Mouse (Mus musculus) splenic B cell, adult 2 months (primary cell): Measurements from ENCODE around the gene Lsm12.
A peak's percentile ranks its signal among the peaks of the same experiment; 100 is the strongest.

Experiments
- DNase-seq: peaks from one replicate; pipeline ENCODE4 v3.0.0-alpha.2; 2011; ENCODE audit warnings: low read depth, low spot score
- H3K27me3 ChIP-seq: 2 replicates; pipeline ENCODE4 v1.6.1; 2012; ENCODE audit warnings: mild to moderate bottlenecking, low read length, moderate library complexity, mixed read lengths; ENCODE audit not compliant: control insufficient read depth, poor library complexity, insufficient read depth, severe bottlenecking
- H3K36me3 ChIP-seq: 2 replicates; pipeline ENCODE4 v1.6.1; 2012; ENCODE audit warnings: mild to moderate bottlenecking, low read length, moderate library complexity, mixed read lengths; ENCODE audit not compliant: control insufficient read depth, poor library complexity, insufficient read depth, severe bottlenecking

The Lsm12 gene

DNA sequence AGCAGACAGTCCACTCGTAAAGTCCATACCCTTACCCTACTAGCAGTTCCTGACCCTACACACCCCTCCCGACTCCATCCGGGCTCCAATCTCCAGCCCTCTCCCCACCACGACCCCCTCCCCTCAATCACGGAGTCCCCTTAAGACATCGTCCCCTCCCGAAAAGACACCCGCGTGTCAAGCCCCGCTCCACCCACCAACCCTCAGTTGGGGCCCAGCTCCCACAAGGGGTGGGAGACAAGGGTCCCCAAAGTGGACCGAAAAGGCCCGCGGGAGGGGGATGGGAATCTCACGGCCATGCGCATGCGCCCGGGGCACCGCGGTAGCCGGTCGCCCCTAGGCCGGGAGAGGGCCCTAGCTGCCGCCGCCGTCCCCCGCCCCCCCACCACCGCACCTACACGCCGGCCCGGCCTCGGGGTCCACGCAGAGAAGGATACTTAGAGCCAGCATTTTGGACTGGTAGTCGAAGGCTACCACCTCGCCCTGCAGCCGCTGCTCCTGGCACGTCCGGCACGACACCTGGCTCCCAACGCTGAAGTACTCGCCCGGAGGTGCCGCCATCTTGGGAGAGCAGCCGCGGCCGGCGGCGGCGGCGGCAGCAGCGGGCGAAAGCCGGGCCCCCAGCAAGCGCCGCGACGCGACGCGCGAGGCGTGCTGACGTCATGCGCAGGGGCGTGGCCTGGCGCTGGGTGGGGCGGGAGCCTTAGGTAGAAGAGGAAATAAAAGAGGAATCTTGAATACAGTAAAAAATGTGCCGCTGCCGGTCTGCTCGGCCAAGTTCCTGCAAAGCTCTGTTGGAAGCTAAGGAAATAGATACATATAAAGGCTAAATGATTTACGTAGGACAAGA lies at the start of gene Lsm12:
Lsm12 (minus strand) TSS at position 651 of the 850 bp plus-strand sequence.
- DNase-seq, result peak; percentile 97
- no peaks in the 10 kb centered on the region for H3K27me3 ChIP-seq
- peaks cover 2% of the 10 kb centered on the region for H3K36me3 ChIP-seq

DNA sequence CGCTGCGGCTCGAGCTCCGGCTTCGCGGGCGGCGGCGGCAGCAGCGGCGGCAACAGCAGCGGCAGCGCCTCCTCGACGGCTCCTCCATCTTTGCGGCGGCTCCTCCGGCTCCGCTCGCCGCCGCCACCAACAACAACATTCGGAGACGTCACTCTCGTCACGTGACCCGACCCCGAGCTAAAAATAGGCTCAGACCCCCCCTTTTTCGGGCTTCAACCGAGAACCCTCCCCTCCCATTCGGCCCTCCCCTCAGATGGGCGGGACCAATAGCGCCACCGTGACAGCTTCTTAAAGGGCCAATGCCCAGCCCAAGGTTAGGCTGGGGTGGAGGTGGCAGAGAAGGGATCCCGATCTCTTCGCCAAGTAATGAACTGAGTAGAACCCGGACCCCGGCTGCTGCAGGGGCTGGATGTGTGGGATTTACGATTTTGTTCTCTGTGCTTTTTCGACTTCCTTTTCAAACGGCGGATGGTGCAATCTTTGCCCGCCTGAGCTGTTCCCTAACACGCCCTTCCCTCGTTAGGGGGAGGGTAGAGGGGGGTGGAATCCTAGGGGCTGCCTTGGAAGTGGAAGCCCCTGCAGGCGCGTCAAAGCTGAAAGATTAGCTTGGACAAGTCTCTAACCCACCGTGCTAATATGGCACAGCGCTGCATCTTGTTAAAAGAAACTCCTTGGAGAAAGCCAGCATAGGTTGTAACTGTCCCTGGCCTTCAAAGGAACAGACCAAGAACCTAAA lies 45.1 kb upstream of the Lsm12 start, which contains the start of gene Hdac5:
Hdac5 (minus strand) TSS at position 161 of the 736 bp plus-strand sequence.
- H3K27me3 ChIP-seq, result no peaks in the 10 kb centered on the region
- DNase-seq, result peak; percentile 99

DNA sequence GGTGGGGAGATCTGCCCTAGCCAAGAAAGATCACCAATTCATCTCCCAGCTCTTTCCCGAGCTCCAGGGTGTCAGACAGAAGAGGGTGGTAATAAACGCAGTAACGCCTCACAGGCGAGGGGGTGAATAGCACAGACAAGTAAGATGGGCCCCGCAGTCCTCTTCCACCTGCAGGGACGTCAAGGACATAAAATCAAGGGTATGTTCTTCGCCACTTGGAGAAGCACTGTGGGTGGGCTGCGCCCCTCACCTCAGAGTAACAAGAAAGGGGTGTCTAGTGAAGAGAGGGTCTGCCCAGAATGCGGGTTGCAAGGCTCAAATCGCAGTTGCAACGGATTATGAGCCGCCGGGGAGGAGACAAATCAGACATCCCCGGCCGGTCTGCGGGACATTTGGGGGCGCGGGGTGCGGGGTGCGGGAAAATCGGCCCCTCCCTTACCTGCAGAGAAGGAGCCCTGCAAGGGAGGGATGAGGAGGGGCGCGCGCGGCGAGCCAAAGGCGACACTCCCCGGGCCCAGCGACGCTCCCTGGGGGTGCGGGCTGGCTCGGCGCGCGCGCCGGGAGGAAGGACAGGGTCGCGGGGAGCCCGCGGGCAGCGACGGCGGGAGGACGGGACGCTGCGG lies 44.3 kb upstream of the Lsm12 start:
- DNase-seq, result peak; percentile 47
- no peaks in the 10 kb centered on the region for H3K36me3 ChIP-seq
- H3K27me3 ChIP-seq, result no peaks in the 10 kb centered on the region

More for the DNA sequence above, 45.1 kb upstream of the Lsm12 start, which contains the start of gene Hdac5:
- no peaks in the 10 kb centered on the region for H3K36me3 ChIP-seq

DNA sequence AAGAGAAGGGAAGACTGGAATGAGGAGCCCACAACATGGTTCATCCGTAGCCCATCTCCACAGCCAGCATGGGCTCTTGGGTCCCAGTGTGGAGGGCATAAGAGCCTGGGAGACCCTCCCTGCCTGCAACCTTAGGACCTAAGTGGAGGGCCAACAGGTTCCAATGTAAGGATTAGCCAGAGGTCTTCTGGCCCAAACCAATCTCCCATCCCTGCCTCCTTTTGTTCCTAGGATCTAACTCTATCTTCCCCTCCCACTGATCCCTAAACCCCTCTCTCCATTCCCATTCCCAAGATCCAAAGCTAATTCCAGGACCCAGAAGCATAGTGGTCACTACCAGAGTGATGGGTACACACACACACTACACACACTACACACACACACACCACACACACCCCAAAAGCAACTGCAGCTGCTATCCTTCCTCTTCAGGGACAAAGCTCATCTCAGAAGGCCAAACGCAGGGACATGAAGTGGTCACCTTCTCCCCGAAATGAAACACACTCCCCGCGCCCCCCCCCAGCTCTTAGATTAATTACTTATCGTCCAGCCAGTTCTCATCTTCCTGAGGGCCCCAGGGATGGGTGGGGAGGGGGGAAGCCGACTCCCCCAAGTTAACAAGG lies 43.7 kb upstream of the Lsm12 start:
- Histone ChIP-seq H3K36me3 (peaks cover 3% of the 10 kb centered on the region; the same call in 1 of the 2 replicates), H3K27me3 (no peaks in the 10 kb centered on the region)
- DNase-seq, result no peak

DNA sequence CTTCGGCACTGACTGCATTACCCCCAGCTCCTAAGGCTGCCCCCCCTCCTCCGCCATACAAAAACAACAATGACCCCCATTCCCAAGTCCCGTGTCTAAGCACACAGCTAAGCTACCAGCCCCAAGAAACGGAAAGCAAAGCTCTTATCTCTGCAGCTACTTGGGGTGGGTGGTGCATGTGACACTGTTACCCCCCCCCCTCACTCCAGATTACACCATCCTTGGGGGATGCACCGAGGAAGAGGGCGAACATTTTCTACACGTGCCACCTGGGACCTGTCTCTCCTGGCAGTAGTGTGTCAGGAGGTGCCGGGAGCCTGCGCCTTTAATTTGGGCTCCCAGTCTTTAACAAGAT lies 43.1 kb upstream of the Lsm12 start:
- Histone ChIP-seq H3K36me3 (peaks cover 3% of the 10 kb centered on the region; the same call in 1 of the 2 replicates), H3K27me3 (no peaks in the 10 kb centered on the region)
- DNase-seq, result no peak

DNA sequence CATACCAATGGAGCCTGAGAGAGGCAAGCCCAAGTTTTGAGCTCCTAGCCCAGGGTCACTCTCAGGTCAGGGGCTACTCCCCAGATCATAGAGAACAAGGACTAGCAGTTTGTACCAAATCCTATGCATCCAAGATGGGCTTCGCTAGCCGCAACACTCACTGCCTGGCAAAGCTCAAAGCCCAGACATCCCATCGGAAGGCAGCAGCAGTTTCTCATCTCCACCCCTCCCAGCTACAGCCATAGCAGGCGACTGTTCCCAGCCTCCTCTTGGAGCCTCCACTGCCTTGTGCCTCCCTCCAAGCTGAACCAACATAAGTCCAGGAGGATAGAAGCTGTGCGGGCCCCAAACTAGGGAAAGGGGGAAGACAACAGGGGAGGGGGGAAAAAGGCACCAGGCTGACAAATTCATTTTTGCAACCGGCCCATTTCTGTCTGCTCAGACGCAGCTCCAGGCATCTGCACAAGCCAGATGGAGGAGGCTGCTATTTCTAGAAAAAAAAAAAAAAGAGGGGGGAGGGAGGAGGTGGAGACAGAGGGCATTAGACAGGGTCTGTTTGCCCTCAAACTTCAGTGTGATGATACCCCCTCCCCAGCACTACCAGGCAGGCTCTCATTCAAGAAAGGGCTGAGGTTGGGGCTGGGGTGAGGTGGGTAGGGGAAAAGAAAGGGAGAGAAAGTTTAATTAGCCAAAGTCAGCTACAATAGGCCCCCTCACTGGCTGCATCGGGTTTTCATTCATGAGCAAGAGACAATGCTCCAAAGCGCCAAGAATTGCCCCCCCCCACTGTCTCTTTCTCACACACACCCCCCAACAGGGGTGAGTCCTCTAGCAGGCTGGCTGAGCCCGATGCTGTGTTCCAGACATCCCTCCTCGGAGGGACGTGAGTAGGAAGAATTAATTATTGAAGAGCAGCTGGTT lies 42.4 kb upstream of the Lsm12 start:
- H3K36me3 ChIP-seq, result peaks cover 3% of the 10 kb centered on the region; the same call in 1 of the 2 replicates
- H3K27me3 ChIP-seq, result no peaks in the 10 kb centered on the region
- DNase-seq, result no peak

DNA sequence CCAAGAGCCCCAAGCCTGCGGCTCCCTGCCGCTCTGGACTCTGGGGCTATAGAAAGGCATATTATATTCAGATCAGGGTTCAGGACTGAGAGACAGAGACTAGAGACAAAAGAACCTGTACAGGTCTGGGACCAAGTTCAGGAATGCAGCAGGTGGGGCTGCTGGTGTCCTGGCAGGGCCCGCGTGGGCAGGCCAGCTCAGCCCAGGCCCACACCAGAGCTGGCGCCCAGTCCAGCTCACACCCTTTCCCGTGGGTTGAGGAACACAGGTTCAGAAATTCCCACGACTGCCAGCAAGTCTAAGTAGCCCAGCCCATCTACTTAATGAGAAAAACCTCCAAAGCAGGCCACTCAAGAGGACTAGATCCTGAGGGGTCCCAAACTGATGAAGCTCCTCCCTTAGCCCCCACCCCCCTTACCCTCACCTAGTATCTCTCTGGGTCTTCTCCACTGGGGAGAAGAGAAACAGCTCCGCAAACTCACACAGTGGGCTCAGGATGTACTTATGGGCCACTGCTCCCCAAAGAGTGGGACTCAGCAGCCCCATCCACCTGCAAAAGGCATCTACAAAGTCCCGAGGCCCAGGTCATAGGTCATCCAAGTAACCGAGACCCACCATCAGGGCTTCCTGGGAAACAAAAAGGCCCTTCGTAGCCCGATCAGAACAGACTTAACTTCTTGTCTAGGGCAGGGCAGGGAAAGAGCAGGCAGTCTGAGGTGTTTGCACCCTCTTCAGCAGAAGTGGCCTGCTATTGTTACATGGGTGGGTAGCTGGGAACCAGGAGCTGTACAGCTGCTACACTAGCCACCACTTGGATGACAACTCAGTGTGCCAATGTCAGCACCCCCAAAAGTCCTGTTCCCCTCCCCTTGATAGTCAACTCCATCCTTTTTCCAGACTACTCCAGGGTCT lies 41.2 kb upstream of the Lsm12 start:
- Histone ChIP-seq H3K27me3 (no peaks in the 10 kb centered on the region), H3K36me3 (peaks cover 3% of the 10 kb centered on the region; the same call in 1 of the 2 replicates)
- no peak for DNase-seq

DNA sequence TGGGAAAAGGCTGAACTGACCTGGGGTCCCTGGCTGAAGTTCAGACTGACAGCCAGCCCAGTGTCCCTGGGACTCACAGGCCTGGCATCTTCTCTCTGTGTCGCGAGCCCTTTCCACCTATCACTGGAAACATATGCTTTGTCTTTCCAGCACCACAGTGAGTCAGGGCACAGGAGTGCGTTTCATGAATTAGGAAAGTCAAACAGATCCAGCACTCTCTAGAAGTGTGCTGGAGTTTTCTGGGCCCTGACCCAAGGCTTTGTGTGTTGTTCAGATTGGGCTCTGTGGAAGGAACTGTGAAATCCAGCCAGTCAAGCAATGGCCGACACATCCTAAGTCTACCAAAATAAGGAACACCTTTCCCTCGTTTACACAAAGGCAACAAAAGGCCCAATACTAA lies 40.1 kb upstream of the Lsm12 start:
- Histone ChIP-seq H3K27me3 (no peaks in the 10 kb centered on the region), H3K36me3 (peaks cover 3% of the 10 kb centered on the region; the same call in 1 of the 2 replicates)
- DNase-seq, result no peak

DNA sequence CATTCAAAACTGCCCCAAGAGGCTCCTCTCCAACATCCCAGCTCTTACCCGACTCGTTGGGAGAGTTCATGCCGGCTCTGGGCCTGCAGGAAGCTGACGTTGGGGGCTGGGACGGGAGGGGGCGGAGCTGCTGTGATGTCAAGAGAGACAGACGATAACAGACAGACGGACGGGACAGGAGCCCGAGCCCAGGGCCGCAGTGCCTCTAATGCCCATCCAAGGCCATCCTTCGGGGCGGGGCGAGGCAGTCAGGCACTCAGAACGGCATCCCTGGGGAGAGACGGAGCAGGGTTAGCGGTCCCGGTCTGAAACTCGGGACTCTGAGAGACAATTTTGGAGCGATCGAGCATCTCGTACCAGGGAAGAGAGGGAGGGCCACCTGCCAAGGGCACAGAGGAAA lies 39.6 kb upstream of the Lsm12 start:
- no peak for DNase-seq
- Histone ChIP-seq H3K36me3 (peaks cover 3% of the 10 kb centered on the region; the same call in 1 of the 2 replicates), H3K27me3 (no peaks in the 10 kb centered on the region)

DNA sequence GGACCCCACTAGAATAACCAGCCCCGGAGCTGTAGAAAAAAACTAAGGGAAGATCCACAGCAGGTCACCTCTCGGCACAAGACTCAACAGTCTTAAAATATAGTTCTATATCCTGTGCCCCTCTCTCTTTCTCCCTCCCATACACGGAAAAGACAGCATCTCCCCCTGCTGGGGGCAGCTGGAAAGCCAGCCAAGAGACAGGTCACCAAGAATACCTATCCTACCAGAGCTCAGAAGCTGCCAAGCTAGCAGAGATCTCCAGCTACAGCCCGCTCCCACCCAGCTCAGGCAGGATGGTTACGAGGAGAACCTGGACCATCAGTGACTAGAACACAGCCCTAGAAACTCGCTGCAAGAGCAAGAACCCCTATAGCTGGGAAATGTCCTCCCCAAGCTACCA lies 38.1 kb upstream of the Lsm12 start:
- no peaks in the 10 kb centered on the region for H3K27me3 ChIP-seq
- H3K36me3 ChIP-seq, result peaks cover 3% of the 10 kb centered on the region; the same call in 1 of the 2 replicates
- peak; percentile 77 for DNase-seq

DNA sequence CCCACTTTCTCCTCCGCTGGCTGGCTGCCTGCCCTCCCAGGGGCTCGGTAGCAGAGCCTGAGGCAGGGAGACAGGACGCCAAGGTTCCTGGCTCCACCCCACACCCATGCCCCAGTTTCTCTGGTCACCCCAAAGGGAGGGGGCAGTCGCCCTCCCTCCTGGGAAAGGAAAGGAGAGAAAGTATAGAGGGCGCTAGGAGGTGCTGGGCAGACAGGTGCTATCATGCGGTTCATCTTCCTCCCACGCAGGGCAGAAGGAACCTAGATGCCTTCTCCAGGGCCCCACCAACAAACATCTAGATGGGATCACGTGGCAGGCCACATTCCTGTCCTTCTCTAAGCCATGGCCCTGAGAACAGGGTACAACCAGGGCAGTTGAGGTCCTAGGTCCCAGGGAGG lies 36.9 kb upstream of the Lsm12 start:
- H3K27me3 ChIP-seq, result no peaks in the 10 kb centered on the region
- no peak for DNase-seq

DNA sequence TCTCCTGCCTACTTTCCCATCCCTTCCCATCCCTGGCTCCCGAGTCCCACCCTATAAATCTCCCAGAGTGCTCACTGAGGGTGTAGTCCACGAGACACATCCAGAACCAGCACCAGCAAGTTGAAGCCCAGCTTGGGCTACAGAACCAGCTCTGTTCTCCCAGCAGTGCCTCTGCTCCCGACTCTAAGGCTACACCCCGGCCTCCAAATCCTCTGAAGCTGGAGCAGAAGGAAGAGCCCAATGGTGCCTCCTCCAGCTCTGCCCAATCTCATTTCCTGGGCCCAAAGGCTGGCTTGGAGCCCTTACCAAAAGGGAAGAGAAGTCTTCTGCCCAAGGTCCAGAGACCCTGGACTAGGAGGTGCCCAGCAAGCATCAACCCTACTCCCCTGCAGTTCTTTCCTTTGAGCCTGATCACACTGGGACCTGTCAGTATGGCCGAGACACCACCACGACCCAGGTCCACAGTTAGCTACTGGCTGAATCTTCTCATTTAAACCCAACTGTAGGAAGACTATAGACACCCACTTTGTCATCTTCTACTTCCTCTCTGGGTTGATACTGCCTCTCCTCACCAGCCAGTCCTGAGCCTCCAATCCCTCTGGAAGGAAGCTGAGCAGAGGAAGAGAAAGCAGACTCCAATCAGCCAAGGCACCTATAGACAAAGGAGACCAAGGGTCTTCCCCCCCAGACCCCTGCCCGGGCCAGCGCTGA lies 36.3 kb upstream of the Lsm12 start:
- DNase-seq, result no peak
- peaks cover 3% of the 10 kb centered on the region; the same call in 1 of the 2 replicates for H3K36me3 ChIP-seq
- H3K27me3 ChIP-seq, result no peaks in the 10 kb centered on the region

More for the DNA sequence above, 36.9 kb upstream of the Lsm12 start:
- H3K36me3 ChIP-seq, result peaks cover 3% of the 10 kb centered on the region; the same call in 1 of the 2 replicates
